Mouse (Mus musculus) liver, postnatal 0 days (tissue): ENCODE results near the gene Dppa3.

Experiments
- CTCF ChIP-seq: sonication (generic); IDR thresholded peaks from 2 replicates; pipeline ENCODE4 v1.5.1; 2016; ENCODE audit warnings: antibody characterized with exemption, low read depth
- EP300 ChIP-seq: IDR thresholded peaks from 2 replicates; pipeline ENCODE4 v1.6.1; 2016; ENCODE audit warnings: antibody characterized with exemption, low read depth, mild to moderate bottlenecking

DNA sequence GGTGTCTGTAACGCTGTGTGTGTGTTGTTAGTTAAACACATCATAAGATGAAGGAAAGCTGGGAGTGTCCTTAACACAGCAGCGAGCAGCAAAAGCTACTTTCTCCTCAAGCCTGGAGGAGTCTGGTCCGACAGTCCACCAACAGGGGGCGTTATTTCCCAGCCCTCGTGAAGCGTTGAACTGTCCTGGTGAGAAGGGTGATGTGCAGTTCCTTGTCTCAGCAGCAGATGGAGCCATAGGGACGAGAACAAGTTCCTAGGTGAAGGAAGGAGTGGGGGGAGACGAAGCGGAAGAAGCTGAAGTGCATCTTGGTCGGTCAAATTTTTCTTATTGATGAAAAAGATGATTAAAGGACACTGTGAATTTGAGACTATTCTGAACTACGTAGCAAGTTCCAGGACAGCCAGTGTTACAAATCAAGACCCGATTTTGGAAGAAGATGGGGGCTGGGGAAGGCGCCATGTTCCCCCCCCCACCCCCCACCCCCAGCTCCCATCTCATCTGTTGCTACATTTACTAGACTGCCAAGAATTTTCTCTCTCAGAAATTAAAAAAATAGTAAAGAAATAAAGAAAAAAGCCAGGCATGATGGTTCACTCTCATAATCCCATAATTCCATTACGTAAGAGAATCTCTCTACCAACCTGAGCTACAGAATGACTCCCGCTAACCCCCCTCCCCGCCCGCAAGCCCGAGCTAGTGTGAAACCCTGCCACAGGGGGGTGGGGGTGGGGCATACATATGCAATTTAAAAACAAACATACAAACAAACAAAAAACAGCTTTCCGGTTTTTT is 43.4 kb downstream of the Dppa3 start:
- peak; percentile 96 for TF ChIP-seq CTCF
- no peak for TF ChIP-seq EP300
